Mouse (Mus musculus) left cerebral cortex, adult 11 months (tissue): ENCODE results near the gene Hmga1b.
"Not testable (repeated sequence)": the region's sequence is repeated elsewhere in the genome, so short reads cannot be mapped to it uniquely, and the experiment has no call there.

Experiments used
- DNase-seq: peaks from one replicate; pipeline ENCODE4 v3.0.0; 2022; ENCODE audit warnings: low spot score

Gene Hmga1b

DNA sequence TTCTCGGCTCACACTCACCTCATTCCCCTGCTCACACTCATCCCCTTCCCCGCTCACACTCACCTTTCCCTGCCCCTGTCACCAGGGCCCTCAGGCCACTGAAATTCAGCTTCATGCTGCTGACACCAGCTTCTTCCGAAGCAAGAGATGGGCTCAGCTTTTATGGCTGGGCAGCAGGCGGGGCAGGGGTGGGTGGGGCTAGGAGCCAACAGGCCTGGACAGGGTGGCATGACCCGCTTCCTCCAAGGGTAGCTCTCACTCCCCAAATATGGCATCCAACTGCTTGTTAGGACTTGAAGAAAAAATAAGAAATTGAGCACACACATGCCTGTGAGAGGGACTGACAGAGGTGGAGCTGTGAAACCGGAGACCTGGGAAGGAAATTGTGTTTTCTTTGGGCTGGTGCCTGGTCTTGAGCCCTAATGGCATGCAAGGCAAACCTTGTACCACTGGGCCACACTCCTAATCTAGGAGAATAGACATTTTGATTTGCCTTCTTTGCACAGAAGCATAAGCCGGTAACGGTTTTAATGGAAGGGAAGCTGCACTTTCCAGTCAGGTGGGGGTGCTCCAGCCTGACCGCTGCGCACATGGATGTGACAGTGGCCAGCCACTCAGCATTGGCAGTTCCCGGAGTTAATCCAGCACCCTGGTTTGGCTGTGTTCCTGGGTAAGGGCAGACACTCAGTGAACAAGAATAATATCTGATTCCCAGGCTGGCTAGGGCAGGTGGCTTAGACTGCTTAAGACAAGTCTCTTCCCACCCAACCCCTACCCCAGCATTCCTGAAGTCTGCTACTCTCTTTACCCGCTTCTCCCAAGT is 30.5 kb upstream of the Hmga1b start, which contains the start of gene Cbr2:
TSS of gene Cbr2 (minus strand) at position 257 of the 823 bp plus-strand sequence.
- DNase-seq: no peak

DNA sequence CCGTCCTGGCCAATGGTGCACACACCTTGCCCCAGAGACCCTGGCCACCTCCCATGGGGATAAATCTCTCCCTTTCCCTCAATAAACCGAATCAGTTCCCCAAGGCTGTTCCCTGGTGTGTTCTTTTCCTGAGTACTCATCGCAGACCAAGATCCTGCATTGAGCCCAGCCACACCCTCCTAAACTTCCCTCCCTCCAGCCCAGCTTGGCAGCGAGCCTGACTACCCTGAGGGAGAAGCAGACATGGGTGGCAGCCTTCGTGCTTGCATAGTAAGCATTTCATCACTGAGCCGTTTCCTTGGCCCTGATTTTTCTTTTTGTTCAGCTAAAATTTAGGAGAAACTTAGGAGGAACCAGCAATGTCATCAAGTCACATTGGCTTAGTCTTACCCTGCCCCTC is 29.1 kb upstream of the Hmga1b start:
- no peak for DNase-seq

DNA sequence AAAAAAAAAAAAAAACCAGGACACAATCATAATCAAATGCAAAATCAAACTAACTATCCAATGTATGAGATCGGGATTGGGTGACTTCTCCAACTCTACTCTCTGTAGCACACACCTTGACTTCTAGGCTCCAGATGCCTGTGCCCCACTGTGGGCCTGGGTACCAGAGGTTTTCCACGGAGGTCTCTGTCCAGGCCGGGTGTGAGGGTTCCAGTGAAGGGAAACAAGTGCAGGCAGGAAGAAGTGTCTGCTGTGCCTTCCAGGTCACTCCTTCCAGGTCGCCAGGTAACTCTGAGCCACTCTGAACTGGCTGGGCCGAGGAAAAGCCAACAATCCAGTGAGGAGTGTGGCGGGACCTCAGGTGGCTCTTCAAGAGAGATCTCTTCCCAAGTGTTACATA is 26.2 kb upstream of the Hmga1b start:
- DNase-seq: no peak

DNA sequence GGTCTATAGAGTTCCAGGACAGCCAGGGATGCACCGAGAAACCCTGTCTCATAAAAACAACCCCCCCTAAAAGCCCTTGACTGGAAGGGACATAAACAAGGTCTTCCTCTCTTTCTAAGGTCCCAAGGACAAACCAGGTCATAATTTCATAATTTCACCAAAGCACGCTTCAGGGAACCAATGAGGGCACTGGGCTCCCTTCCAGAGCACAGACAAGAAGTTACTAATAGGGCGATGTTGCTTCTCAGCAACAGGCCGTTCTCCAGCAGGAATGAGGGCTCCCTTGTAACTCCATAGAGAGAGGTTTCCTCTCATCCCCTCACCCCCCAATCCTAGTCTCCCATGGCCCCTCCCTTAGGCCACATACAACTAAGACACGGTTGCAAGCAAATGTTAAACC is 21.6 kb upstream of the Hmga1b start:
- DNase-seq: no peak

DNA sequence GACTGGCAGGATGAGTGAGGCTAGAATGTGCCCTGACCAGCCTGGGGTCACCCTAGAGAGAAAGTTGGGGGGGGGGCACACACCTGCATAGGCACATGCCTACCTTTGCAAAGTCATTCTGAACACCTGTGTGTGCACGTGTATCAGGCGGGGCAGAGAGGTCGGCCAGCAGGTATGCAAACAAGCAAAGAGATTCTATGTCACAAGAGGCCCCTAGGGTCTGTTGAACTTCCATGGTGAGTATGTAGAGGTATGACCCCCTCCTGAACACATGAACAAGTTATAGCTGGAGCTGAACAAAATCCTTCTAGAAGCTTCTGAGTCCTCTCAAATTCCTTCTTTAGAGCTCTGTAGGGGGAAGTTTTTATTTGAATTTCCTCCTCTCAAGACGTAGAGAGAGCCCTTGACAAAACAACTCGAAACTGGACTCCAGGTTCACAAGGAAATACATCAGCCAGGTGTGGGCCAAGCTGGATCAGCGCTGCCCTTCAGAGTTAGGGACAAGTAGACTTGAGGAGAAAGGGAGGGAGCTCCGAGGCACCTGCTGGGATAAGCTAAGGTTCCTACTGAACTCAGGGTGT is 18.4 kb upstream of the Hmga1b start:
- no peak for DNase-seq

DNA sequence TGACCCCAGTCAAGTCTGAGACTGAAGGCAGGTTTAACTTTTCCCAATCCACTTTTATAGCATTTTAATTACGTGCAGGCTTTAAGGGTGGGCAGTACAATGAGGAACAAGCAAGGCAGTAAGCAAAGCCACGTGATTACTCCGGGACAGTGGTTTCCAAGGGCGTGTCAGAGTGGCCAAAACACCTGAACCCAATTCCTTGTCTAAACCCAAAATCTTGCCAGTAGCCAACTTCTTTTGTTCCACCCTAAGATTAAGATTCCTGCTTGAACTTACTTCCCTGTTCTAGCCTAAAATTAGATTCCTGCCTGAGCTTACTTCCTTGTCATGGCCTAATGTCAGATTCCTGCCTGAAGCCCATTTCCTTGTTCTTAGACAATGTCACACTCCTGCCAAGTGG is 14.6 kb upstream of the Hmga1b start:
- no peak for DNase-seq

DNA sequence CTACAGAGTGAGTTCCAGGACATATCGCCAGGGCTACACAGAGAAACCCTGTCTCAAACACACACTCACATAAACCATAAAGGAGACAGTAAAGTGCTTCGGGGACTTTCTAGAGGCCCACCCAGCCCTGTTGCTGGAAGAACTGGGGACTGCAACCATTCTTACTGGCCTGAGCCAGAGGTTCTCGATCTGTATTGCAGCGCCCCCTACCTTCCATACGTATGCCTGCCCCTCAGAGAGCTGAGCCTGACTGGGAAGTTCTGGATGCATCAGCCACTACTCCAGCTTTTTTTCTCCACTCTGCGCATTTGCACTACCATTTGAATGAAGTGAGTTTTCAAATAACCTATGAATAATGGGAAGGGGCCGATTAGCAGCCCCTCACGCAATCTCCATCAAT is 13.2 kb upstream of the Hmga1b start:
- DNase-seq: no peak

DNA sequence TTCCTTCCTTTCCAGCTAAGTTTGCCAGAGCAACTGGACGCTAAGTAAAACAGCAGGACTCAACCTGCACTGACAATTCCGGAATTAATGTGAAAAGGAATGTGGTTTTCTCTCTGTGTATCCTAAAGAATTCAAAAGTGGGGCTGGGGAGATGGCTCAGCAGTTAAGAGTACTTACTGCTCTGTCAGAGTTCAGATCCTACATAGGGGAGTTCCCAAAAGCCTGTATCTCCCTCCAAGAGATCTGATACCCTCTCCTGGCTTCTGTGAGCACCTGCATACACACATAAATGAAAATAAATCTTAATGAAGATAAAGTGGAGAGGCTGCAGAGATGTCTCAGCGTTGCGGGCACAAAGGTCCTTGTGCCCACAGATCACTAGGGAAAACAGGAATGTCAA is 11.0 kb upstream of the Hmga1b start:
- DNase-seq: no peak

DNA sequence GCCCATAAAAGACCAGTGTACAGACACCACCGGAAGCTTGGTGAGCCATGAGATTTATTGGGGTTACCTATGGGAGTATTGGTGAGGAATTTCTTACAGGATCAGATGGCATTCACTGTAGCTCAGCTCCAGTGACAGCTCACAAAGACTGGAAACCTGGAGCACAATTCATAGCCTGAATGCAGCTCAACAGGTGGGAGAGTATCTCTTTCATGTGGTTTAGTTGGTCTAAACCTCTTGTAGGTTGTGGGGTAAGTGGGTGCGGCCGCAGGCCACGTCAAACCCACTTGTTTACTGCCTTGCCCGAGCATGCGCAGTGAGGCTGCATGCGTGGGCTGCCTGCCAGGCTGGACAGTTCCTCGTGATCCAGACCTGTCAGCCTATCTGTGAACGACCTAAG is 2.4 kb upstream of the Hmga1b start:
- DNase-seq: no peak

DNA sequence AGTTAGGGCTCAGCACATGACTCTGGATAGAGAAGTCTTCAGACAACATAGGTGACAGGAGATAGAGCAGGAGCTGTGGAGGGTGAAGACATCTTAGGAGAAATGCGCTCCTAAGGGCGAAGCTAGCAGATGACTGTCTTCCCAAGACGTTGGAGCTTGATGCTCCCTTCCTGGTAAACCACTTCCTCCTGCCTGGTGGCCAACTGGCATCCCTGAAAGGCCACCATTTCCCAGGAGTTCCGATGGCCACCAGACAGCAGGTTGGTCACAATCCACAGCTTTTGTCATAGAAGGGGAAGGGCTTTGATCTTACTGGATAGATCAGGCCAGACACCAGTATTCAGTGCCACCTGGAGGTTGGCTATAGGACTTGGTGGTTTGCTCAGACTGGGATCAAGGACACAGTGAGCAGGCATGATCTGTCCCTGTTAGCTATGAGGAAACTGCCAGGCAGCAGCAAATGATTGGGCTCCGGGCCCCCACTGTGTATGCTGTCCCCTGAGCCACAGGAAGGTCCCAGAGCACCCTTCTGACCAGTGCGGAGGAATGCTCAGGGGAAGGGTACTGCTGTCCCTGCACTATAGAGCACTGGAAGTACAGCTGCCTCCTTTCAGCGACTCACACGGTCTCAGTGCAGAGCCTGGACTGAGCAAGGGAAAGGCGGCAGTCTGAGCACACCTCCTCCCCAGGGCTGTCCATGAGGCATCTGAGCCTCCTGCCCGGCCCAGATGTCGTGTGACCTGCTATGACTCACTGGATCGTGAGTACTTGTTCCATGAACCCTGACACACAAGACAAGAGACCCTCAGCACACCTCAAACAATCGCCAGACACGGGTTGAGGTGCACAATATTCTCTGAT is 553 bp upstream of the Hmga1b start:
- no peak for DNase-seq

DNA sequence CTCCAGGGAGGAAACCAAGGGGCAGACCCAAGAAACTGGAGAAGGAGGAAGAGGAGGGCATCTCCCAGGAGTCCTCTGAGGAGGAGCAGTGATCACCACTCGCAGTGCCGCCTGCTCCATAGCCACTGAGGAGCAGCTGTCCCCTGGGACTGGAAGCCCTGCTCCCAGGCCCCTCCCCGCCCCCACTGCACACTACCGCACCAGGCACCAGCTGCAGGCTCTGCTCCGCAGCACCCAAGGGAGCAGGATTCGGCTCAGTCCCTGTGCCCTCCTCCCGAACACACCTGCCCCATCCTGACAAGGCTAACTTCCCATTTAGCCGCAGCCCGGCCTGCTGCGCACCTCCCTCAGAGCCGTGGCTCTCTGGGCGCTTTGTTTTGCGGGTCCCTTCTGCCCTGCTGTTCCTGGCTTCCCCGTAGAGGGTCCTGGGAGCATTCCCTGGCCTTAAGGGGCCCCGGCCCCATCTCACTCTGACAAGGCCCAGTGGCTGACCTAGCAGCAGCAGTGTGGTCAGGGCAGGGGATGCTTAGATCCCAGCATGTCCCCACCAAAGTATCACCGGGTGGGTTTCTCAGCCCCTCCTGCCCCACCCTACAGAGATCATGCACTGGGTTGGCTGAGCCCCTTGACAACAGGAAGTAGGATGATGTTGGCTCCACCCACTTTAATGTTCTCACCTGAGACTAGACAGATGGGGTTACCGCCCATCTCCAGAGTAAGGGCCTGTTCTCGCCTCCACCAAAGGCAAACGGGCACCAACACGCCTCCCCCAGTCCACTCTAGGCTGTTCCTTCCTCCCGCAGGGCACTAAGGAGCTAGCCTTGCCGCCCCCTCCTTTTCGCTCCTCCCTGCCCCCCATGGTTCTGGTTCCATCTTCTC is 766 bp downstream of the Hmga1b start:
- DNase-seq: not testable (repeated sequence)

DNA sequence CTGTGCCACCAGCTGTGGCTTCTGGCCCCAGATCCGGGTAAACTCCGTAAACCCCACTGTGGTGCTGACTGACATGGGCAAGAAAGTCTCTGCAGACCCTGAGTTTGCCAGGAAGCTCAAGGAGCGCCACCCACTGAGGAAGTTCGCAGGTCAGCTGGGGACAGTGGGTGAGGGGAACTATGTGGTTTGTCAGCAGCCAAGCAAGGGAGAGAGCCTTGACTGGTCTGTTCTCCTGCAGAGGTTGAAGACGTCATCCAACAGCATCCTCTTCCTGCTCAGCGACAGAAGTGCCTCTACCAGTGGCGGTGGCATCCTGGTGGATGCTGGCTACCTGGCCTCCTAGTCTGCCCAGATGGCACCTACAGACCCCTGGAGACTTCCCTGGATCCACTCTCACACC is 4.4 kb downstream of the Hmga1b start:
- not testable (repeated sequence) for DNase-seq

DNA sequence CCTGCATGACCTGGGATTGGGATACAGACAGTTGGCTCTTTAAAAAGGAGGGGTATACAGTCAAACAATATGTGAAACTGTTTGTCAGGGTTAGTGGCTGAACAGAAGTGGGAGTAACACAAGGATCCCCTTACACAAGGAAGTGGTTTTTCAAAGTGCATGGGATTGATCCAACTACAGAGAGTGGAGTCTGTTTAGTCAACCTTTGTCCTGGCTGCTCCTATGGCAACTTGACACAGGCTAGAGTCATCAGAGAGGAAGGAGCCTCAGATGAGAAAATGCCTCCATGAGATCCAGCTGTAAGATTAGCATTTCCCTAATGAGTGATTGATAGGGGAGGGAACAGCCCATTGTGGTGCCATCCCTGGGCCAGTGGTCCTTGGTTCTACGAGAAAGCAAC is 5.6 kb downstream of the Hmga1b start:
- no peak for DNase-seq

DNA sequence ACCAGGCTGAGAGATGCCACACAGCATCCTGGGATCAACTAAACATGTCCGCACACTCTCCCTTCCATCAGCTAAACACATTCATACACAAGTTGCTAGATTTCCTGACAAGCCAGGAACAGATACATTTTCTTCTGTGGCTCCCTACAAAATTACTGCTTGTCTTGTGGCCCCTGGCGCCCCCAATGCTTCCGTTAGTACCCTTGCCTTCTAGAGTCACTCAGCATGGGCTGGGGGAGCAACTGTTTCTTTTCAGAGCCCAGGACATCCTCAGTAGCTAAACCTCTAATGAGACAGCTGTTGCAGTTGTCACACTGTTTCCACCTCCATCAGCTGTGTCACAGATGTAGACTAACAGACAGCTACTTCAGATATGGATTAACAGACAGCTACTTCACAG is 10.2 kb downstream of the Hmga1b start:
- no peak for DNase-seq

DNA sequence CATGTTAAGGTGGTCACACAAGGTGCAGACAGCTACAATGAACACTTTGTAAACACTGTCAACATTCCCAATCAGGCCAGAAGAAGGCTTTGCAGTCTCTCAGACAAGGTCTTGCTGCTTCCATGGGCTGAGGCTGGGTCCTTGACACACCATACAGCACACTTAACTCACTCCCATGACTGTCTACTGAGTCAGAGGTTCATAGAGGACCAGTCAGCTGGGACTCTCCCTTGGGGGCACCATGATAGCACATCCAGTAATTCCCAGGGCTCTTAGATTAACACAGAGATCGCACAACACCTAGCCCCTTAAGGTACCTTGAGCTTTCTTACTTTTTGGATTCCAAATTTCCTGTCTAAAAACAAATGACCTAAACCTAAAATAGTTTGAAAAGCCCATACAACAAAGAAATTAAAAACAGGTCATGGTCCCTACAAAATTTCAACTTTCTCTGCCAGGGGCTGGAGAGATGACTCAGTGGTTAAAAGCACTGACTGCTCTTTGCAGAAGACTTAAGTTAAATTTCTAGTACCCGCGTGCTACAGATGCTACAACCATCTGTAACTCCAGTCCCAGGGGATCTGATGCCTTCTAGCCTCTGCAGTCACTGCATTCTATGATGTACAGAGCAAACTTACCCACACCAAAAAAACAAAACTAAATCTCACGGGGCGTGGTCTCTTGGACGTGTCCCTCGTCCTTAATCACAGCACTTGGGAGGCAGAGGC is 11.0 kb downstream of the Hmga1b start:
- DNase-seq: no peak

DNA sequence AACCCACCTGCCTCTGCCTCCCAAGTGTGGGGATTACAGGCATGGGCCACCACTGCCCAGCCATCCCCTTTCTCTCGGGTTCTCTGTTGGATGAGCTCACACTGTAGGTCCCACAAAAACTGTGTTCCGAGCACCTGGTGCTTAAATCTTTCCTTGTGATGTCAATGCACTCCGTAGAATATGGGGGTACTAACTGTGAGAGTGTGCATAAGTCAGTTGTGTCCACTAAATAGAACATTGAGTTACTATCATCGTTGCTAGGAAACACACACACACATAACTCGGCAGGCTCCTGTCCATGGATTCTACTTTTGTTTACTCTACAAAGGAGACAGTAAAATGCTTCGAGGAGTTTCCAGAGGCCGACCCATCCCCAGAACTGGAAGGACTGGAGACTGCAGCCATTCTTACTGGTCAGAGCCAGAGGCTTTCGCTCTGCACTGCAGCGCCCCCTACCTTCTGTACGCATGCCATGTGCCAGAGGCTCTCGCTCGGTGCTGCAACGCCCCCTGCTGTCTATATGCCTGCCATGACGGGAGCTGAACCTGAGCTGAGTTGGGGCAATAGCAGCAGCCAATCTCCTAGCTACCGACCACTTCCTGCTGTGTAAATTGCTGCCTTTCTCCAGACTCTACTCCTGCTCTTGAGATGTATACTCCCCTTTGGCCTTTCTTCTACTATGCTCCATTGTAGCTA is 13.3 kb downstream of the Hmga1b start:
- DNase-seq: peak; percentile 87

DNA sequence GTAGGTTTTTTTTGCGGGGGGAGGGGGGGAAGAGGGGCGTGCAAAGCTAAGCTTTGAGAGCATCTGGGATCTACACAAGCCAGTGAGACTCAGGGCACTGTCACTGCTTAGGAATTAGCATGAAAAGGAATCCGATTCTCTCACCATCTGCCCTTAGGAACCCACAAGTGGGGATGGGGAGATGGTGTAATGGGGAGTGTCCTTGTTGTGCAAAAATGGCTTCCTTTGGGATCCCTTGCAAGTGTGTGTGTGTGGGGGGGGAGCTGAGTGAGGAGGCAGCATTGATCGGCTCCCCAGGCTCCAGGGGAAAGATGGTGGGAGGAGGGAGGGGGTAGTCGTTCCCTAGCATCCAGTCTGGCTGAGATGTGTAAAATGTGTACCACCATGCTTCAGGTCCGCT is 14.5 kb downstream of the Hmga1b start:
- no peak for DNase-seq

DNA sequence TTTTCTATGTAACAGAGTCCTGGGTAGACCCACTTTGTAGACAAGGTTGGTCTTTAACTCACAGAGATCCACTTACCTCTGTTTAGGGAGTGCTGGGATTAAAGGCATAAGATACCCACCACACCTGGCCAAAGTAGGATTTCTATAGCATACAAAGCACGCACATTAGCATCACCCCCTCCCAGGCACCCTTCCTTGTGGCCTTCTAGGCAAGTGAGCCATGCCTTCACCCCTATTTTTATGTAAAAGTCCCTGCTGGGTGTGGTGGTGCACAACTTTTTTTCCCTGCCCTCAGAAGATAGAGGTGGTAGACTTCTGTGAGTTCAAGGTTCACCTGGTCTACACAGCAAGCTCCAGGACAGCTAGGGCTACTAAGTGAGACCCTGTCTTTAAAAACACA is 17.3 kb downstream of the Hmga1b start:
- no peak for DNase-seq

DNA sequence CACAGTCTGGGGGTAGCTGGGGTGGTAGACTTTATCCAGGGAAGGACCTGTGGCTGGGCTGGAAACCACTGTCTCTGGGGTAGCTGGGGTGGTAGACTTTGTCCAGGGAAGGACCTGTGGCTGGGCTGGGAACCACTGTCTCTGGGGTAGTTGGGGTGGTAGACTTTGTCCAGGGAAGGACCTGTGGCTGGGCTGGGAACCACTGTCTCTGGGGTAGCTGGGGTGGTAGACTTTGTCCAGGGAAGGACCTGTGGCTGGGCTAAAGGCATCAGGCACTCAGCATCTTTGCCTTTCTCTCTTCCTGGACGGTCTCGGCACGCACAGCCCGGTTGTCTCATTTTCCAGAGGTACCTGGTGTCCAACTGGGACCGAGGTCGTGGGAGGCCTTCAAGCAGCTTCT is 18.8 kb downstream of the Hmga1b start:
- not testable (repeated sequence) for DNase-seq

DNA sequence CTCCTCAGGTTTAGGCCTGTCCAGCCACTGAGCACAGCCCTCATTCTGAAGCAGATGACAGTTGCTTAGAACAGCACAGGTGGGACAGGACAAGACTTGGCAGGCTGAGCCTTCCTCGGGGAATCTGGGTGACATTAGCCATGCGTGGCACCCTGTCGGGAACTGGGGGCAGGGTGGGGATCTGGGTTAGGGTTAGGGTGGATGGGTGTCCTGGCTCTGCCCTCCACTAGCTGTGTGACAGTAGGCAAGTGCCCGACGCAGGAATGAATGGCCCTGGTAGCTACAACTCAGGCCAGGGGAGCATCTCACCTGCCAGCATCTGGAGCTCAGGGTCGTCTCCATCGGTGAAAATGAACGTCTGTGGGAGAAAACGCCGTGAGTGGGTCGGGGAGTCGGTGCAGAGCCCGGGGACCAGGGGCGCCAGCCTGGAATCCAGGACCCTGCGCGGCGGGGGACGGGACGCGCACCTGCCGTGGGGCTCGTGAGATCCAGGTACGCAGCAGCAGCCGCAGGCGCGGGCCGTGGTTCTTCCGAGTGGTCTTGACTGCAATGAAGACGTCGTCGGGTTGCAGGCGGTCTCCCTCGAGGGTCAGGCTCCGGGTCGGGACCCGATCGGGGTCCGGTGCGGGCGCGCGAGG is 21.0 kb downstream of the Hmga1b start:
- DNase-seq: no peak
